Mouse (Mus musculus): Measurements from ENCODE around the gene Slc38a4. TPM values are rescaled to one million over a fixed set of nuclear protein-coding genes. Genes with fewer than 3 reads are reported as not detected.

Gene Slc38a4
- polyA plus RNA-seq, 1 experiment from 2014 or later = 50.5 TPM

DNA sequence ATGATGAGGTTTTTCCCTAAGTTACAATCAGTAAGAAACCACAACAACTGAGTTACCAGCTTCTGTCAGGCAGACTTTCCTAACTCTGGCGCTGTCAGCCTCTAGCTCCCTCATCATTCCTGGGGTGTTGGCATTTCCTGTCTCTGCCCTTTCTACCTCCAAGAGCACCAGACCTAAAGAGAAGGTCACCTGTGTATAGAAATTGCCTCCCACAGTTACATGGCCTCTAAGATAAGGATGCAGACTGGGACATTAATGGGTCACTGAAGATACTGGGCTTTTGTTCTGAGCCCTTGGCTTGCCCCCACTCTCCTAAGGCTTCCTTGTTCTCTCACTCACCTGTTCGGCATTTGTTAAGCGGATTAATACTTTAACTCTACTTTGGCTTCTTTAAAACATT, 99.1 kb downstream of the Slc38a4 start:
- 69% methylated on average over 3 of the region's 3 CpGs for WGBS
- no peak overlapping the region for H3K9ac ChIP-seq
- ATAC-seq = no peak
- H3K4me2 ChIP-seq (replicated peaks) = no peak overlapping the region
- no peaks in the 10 kb centered on the region for H3K36me3 ChIP-seq
- H3K4me3 ChIP-seq (replicated peaks) = no peak overlapping the region
- H3K9me3 ChIP-seq = no peaks in the 10 kb centered on the region
- peaks cover 3% of the 10 kb centered on the region; the same call in 1 of the 2 replicates for H3K4me1 ChIP-seq (replicated peaks)
- no peak overlapping the region for H3K27ac ChIP-seq
- H3K27me3 ChIP-seq (replicated peaks) = no peaks in the 10 kb centered on the region

GRCm38 (mm10) chr15:96954389-96954788, 101.4 kb downstream of the Slc38a4 start:
- no peak overlapping the region for H3K4me3 ChIP-seq (replicated peaks)
- H3K9ac ChIP-seq = no peak overlapping the region
- H3K4me2 ChIP-seq (replicated peaks) = no peak overlapping the region
- no peaks in the 10 kb centered on the region for H3K9me3 ChIP-seq
- no peaks in the 10 kb centered on the region for H3K36me3 ChIP-seq
- H3K27ac ChIP-seq = no peak overlapping the region
- no peaks in the 10 kb centered on the region for H3K27me3 ChIP-seq (replicated peaks)
- no peak for ATAC-seq
- peaks cover 3% of the 10 kb centered on the region; the same call in 1 of the 2 replicates for H3K4me1 ChIP-seq (replicated peaks)
- WGBS = 79% methylated on average over 6 of the region's 6 CpGs

- Histone ChIP-seq H3K36me3 (no peaks in the 10 kb centered on the region), H3K27me3 (replicated peaks) (no peaks in the 10 kb centered on the region), H3K27ac (no peak overlapping the region), H3K4me3 (replicated peaks) (peak overlapping the region; percentile 33), H3K4me1 (replicated peaks) (peaks cover 3% of the 10 kb centered on the region; the same call in 1 of the 2 replicates), H3K4me2 (replicated peaks) (peak overlapping the region; percentile 71), H3K9me3 (no peaks in the 10 kb centered on the region), H3K9ac (peak overlapping the region; percentile 32)
- peak; percentile 49; the same call in 1 of the 2 replicates for ATAC-seq
- WGBS = 37% methylated on average over 16 of the region's 16 CpGs
These were observed 101.9 kb downstream of the Slc38a4 start for GRCm38 (mm10) chr15:96953938-96954238.

DNA sequence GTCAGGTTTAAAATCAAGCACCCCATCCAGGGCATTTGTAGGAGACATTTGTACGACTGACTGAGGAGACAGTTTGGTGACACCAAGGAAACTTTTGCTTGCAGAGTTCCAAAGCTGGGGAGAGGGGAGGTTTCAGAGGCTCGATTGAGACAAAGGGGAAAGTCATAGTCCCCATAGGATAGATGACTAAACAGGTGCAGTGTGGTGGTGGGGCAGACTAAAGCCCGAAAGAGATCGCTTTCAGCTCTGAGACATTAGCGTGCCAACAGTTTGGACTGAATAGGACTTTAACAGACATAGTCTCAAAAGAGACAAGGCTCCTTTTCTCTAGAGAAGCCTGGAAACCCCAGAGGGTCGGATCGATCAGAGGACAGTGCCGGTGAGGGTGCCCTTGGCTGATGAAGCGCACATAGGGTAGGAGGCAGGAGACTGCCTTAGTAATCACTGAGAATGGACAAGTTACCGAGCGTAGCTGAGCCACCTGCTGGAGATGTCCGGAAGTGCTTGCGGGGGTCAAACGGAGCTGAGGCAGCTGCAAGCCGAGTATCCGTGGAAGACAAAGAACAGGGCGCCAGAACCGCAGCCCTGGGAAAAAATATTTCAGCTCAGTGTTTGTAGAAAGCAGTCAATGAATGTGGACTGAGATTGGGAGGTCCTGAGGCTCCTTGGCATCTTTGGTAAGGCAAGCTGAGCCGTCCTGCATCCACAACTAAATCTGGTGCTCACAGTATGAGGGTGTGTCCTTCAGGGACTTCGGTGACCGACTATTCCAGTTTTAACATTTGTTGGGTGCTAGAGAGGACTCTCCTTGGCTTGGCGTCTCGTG, 102.4 kb downstream of the Slc38a4 start:
- ATAC-seq = peak; percentile 90
- peaks cover 3% of the 10 kb centered on the region; the same call in 1 of the 2 replicates for H3K4me1 ChIP-seq (replicated peaks)
- H3K27ac ChIP-seq = no peak overlapping the region
- peak overlapping the region; percentile 33 for H3K4me3 ChIP-seq (replicated peaks)
- H3K9me3 ChIP-seq = no peaks in the 10 kb centered on the region
- 21% methylated on average over 23 of the region's 23 CpGs for WGBS
- no peaks in the 10 kb centered on the region for H3K27me3 ChIP-seq (replicated peaks)
- H3K36me3 ChIP-seq = no peaks in the 10 kb centered on the region
- peak overlapping the region; percentile 32 for H3K9ac ChIP-seq
- peak overlapping the region; percentile 71 for H3K4me2 ChIP-seq (replicated peaks)

- Histone ChIP-seq H3K9ac (no peak overlapping the region), H3K4me1 (replicated peaks) (peaks cover 3% of the 10 kb centered on the region; the same call in 1 of the 2 replicates), H3K9me3 (no peaks in the 10 kb centered on the region), H3K4me3 (replicated peaks) (no peak overlapping the region), H3K27me3 (replicated peaks) (no peaks in the 10 kb centered on the region), H3K27ac (no peak overlapping the region), H3K4me2 (replicated peaks) (no peak overlapping the region), H3K36me3 (no peaks in the 10 kb centered on the region)
- 48% methylated on average over 8 of the region's 8 CpGs for WGBS
- ATAC-seq = no peak
These were observed 103.3 kb downstream of the Slc38a4 start for GRCm38 (mm10) chr15:96952488-96952887.

DNA sequence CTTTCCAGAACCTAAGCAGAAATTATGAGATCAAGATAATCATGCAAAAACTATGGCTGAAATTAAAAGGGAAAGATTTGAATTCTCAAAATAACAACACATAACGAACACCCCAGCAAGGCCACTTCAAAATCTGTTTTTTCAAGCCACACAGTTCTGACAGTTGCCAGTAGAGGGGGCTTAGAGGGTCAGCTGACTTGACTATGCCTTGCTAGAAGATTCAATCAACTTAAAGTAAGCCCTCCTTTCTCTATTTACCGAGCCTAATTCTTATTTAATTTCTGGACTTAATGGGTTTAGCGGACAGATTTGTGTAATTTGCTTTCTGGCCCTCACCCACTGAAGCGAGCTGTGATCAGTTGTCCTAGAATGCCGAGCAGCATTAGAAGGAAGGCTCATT, 104.0 kb downstream of the Slc38a4 start:
- no peak overlapping the region for H3K9ac ChIP-seq
- no peaks in the 10 kb centered on the region for H3K36me3 ChIP-seq
- no peaks in the 10 kb centered on the region for H3K27me3 ChIP-seq (replicated peaks)
- ATAC-seq = no peak
- H3K4me1 ChIP-seq (replicated peaks) = peaks cover 3% of the 10 kb centered on the region; the same call in 1 of the 2 replicates
- no peaks in the 10 kb centered on the region for H3K9me3 ChIP-seq
- H3K27ac ChIP-seq = no peak overlapping the region
- 62% methylated on average over 5 of the region's 5 CpGs for WGBS
- no peak overlapping the region for H3K4me3 ChIP-seq (replicated peaks)
- H3K4me2 ChIP-seq (replicated peaks) = no peak overlapping the region

DNA sequence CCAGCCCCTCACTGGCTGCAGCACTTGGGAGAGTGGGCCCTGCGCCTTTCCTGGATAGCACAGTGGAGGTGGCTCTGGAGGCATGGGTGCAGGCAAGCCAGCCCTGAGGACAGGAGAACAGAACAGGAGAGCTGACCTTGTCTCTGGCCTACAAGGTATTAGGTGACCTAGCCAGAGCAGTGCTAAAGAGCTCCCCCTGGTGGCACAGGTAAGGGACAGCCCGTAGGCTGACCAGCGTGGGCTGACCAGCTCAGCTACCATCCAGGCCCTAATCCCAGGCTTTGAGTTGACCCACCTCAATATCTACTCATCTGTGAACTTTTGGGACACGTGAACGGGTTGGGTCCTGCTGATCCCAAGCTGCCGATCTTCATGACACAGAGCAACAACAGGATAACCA, 107.3 kb downstream of the Slc38a4 start:
- Histone ChIP-seq H3K27ac (no peak overlapping the region), H3K9me3 (no peaks in the 10 kb centered on the region), H3K36me3 (no peaks in the 10 kb centered on the region), H3K4me1 (replicated peaks) (no peaks in the 10 kb centered on the region; the same call in 1 of the 2 replicates), H3K4me2 (replicated peaks) (no peak overlapping the region), H3K4me3 (replicated peaks) (no peak overlapping the region), H3K27me3 (replicated peaks) (no peaks in the 10 kb centered on the region), H3K9ac (no peak overlapping the region)
- WGBS = 61% methylated on average over 6 of the region's 6 CpGs
- ATAC-seq = no peak

Other genes starting within 250 kb of the Slc38a4 start
- gene Pced1b, start 191.2 kb upstream of the Slc38a4 start, polyA plus RNA-seq (2015; fragmentation: Nextera tagmentation; extraction: Ambion mirVana) = 3.4 and 4.0 TPM in 2 replicates
- gene Amigo2, start 191.3 kb upstream of the Slc38a4 start, polyA plus RNA-seq (2015; fragmentation: Nextera tagmentation; extraction: Ambion mirVana) = 6.8 and 8.3 TPM in 2 replicates